Mouse (Mus musculus): ENCODE results near the gene Rtf1.
"Not testable (repeated sequence)": the region's sequence is repeated elsewhere in the genome, so short reads cannot be mapped to it uniquely, and the experiment has no call there.

Gene Rtf1

DNA sequence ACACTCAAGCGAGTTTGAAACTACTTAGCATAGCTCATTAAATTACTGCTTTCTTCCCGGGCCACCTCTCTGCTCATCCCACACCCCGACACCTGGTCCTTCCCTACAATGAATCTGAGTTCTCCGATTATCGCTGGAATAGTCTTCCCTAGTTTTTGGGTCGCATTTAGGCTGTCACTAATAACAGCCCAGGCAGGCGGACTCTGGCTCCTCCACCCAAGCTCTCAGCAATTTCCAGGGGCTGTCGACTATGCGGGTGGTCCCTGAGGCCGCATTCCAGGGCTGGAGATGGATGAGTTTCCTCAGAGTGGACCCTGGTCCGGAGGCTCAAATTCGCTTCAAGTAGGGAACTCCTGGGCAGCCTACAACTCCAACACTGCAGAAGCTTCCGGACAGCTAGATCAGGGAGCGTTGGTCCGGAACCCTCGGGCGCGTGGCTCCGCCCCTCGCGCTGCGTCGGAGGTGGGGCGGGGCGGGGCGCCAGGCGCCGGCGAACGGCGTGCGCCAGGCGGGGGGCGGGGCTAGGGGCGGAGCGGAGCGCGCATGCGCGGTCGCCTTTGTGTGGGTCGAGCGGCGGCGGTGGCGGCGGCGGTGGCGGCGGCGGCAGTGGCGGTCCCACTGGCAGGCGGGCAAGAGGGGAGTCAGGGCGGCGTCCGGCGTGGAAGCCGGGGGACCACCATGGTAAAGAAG lies at the start of gene Rtf1:
Rtf1 (plus strand) TSS at position 544 of the 690 bp plus-strand sequence.
- peak; percentile 95 to 98 for DNase-seq (ENCODE audit: inconsistent age in 2 of 2, low spot score in 1 of 2)

DNA sequence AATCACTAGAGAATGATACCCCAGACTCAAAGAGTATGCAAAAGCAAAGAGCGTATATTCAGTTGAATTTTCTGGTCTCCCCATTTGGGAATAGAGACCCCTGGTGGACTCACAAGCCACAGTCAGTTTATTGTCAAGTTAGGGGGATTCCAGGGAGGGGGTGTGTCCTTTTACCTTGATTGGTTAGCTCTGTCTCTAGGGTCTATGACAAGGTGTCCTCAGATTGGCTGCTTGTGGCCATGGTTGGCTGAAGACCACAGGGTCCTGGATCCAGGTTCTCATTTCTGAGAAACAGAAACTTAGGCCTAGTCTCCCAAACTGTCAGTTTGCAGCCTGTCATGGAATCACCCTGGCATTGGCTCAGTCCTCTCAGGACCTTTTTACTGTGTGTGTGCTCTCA lies 38.1 kb upstream of the Rtf1 start:
- no peak for DNase-seq (ENCODE audit: inconsistent age in 2 of 2, low spot score in 1 of 2)

DNA sequence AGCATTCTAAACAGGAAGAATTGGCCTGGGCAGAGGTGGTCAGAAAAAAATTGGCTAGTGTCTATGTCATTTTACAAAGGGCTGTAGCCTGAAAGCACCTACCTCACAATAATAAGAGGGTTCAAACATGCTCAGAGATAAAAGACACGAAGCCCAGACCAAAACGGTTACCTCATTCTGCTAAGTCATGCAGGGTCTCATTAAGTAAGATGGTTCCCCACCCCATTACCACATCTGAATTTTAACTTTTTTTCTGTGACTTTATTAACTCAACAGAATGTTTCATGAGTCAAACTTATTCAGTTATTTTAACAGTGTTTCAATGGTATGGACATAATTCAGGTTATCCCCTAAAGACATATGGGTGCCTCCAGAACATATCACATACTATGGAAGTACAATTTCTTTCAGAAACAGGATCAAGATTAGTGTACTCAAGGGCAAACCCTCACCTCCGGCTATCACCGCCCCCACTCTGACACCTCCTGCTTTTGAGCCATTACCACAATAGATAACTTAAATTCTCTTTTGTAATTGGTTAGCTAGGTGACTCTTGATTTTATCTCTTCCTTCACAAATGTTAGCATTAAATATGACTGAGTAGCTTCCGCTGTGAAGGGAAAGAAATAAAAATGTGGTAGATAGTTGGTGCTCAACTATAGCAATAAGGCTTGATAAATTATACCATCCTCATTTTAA lies 33.5 kb upstream of the Rtf1 start:
- DNase-seq (ENCODE audit: inconsistent age in 2 of 2, low spot score in 1 of 2), result no peak

DNA sequence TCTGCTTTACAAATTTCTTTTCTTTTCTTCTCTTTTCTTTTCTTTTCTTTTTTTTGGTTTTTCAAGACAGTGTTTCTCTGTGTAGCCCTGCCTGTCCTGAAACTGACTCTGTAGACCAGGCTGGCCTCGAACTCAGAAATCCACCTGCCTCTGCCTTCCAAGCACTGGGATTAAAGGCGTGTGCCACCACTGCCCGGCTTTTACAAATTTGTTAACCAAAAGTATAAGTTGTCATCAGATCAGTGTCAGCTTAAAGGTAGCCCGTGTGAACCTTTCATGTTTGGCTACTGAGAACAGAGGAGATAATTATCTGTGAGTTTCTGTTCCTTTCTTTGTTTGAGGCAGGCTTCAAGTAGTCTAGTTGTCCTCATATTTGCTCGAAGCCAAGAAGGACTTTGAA lies 30.6 kb upstream of the Rtf1 start:
- DNase-seq (ENCODE audit: inconsistent age in 2 of 2, low spot score in 1 of 2), result no peak

DNA sequence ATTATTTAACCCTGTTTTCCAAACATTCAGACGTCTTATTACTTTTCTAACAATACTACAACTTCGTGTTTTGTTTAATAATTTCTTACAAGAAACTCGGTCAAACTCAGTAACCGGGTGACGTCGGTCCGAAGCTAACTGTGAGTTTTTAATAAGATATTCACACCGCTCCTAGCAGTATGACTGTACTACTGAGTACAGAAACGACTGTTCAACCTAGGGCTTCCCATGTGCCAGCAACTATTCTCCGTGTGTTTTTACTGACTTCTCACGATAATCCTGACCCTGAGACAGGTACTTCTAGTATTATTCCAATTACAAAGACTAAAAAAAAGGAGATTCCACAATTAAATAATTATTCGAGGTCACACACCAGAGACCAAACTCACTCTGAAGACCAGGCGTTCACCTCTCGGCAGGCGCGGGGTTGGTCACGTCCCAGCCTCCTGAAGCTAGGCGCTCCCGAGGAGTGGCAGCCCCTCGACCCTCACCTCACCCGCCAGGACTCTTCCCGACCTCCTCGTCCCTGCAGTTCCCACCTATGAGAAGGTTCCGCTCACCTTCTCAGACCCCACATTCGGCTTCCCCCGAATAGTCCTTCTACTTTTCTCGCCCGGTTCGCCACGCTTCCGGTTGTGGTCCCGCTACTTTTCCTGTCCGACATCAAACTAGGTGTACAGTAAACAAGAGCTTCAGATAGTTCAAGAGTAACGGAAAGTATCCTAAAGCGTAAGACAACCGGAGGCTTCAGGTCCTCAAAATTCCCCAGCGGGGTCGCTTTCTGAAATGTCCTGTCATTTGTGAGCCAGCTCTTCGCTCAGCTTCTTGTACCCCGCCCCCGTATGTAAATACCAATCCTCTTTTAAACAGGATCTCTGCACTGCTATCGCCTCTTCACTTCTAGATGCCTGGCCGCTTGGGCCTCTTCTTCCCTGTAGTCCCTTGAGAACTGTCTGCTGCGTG lies 12.4 kb upstream of the Rtf1 start, which contains the start of gene Ndufaf1:
Ndufaf1 (minus strand) TSS at position 608 of the 963 bp plus-strand sequence.
- peak; percentile 83 to 96 for DNase-seq (ENCODE audit: inconsistent age in 2 of 2, low spot score in 1 of 2)

DNA sequence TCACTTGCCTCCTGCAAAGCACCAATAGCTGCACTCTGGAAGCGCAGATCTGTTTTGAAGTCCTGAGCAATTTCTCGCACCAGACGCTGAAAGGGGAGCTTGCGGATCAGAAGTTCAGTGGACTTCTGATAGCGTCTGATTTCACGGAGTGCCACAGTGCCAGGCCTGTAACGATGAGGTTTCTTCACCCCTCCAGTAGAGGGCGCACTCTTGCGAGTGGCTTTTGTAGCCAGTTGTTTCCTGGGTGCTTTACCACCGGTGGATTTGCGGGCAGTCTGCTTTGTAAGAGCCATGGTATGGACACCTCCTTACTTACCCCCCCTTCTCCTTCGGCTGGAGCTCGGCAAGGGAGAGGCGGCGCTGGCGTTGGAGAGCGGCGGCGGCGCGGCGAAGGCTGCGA lies 9.1 kb upstream of the Rtf1 start:
- not testable (repeated sequence) for DNase-seq (ENCODE audit: inconsistent age in 2 of 2, low spot score in 1 of 2)

DNA sequence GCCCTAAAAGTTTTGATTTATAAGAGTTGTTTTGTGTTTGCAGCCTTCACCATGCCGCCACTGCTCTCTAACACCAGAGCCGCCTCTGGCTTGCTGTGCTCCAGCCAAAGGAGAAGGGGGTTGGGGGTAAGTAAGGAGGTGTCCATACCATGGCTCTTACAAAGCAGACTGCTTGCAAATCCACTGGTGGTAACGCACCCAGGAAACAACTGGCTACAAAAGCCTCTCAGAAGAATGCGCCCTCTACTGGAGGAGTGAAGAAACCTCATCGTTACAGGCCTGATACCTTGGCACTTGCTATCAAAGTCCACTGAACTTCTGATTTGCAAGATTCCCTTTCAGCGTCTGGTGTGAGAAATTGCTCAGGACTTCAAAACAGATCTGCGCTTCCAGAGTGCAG lies 5.9 kb upstream of the Rtf1 start:
- DNase-seq (ENCODE audit: inconsistent age in 2 of 2, low spot score in 1 of 2), result peak; percentile 11 to 62

DNA sequence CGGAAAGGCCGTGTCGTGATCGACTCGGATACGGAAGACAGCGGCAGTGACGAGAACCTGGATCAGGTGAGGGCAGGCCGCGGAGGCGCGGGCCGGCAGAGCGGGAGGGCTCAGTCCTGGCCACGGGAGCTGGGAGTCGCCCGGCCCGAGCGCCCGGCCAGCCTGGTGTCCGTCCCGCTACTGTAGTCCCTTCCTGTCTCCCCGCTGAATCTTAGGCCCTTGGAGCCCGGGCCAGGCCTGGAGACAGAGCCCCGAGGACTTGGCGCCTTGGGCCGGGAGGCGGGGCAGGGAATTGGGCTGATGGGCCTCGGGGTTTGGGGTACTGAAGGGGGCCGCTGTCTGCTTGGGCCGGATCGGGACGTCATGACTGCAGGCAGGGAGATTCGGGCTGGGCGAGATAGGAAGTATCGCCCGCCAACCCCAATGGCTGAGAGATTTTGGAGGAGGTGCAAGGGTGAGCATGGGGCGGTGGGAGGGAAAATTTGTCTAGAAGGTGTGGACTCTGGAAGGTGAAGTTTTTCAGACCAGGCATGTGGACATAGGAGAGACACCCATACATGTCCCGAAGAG lies 432 bp downstream of the Rtf1 start:
- DNase-seq (ENCODE audit: inconsistent age in 2 of 2, low spot score in 1 of 2), result no peak

DNA sequence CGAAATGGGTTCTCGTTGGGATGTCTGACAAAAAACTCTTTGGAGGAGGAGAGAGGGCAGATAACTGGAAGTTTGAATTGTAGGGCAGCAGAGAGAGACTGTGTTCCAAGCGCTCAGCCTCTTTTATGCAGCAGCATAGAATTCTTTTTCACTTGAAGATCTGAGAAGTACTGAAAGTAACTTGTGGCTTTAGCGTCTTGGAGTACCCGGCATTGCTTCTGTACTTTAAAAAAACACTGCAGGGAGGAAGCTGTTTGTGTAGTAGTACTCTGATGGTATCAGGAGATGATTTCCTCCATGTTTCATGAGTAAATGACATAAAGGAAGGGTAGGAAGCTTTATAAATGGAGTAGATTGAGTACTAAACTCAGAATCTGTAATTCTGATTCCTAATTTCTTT lies 963 bp downstream of the Rtf1 start:
- no peak for DNase-seq (ENCODE audit: inconsistent age in 2 of 2, low spot score in 1 of 2)

DNA sequence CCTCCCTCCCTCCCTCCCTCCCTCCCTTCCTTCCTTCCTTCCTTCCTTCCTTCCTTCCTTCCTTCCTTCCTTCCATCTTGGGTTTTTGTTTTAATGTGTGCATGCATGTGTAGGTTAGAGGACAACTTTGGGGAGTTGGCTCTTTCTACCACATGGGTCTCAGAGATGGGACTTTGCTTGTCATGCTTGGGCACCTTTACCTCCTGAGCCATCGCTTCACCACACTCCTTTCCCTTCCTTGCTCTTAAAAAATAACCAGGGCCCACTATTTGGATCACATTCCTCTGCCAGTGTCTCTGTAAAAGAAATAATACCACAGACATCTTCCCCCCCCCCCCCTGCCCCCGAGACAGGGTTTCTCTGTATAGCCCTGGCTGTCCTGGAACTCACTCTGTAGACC lies 8.8 kb downstream of the Rtf1 start:
- DNase-seq (ENCODE audit: inconsistent age in 2 of 2, low spot score in 1 of 2), result no peak

DNA sequence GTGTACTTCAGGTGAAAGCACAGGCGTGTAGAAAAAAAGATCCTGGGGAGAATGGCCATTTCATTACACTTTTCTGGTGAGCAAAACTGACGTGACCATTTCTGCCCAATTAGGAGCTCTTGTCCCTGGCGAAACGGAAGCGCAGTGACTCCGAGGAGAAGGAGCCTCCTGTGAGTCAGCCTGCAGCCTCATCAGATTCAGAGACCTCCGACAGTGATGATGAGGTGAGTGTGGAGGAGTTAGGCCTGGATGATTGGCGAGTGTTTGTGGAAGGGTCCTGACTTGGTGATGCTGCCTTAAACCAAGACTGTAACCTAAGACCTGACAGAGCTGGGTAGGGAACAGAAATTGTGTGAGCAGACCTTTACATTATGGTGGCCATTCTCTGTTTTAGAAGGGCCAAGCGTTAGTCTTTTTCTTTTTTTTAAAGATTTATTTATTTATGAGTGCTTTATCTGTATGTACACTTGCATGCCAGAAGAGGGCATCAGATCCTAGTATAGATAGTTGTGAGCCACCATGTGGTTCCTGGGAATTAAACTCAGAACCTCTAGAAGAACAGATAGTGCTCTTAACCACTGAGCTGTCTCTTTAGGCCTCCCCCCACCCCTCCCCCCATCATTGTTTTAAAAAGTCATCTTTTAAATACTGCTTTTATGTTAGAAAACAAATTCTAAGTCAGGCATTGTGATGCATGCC lies 17.3 kb downstream of the Rtf1 start:
- DNase-seq (ENCODE audit: inconsistent age in 2 of 2, low spot score in 1 of 2), result peak in 1 of 2 experiments; percentile 38

DNA sequence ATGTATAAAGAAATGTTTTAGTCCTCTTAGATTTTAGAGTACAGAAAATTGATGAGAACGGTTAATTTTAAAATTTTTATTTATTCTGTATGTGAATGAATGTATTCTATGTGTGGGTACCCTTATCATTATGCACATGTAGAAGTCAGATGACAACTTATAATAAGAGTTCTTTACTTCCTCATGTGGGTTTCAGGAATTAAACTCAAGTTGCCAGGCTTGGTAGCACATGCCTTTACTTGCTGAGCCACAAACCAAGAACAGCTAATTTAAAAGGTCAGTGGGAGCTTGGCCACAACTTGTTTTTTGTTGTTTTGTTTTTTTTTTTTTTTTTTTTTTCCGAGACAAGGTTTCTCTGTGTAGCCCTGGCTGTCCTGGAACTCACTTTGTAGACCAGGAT lies 20.0 kb downstream of the Rtf1 start:
- no peak for DNase-seq (ENCODE audit: inconsistent age in 2 of 2, low spot score in 1 of 2)

DNA sequence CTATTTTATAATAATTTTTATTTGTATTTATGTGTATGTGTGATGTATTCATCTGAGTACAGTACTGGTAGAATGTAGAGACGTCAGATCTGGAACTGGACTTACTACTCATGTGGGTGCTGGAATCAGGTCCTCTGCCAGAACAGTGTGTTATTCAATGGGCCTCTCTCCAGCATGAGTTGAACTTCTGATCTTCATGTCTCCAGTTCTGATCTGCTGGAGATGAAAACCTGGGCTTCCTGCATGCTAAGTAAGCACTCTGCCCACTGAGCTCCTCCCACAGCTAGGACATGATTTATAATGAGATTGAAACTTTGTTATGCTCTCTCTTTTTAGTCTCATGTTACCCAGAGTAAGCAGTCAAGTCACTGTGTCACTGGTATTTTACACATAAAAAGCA lies 21.2 kb downstream of the Rtf1 start:
- DNase-seq (ENCODE audit: inconsistent age in 2 of 2, low spot score in 1 of 2), result peak in 1 of 2 experiments; percentile 25

DNA sequence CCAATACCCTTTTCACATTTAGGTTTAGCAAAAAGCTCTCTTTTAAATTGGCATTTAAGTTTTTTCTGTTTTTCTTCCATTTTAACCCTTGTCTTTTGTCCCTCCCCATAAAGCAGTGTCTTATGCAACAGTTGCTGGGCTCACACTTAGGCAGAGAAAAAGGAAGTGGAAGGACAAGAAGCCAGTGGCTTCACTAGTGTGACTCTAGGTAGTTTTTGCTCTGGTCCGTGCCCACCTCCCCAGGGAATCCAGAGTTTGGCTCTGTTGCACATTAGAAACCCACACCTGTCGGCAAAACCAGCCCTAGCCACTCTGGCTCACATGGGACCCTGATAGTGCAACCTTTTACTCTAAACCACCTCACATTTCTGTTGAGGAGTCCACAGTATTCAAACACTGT lies 23.6 kb downstream of the Rtf1 start:
- DNase-seq (ENCODE audit: inconsistent age in 2 of 2, low spot score in 1 of 2), result no peak

DNA sequence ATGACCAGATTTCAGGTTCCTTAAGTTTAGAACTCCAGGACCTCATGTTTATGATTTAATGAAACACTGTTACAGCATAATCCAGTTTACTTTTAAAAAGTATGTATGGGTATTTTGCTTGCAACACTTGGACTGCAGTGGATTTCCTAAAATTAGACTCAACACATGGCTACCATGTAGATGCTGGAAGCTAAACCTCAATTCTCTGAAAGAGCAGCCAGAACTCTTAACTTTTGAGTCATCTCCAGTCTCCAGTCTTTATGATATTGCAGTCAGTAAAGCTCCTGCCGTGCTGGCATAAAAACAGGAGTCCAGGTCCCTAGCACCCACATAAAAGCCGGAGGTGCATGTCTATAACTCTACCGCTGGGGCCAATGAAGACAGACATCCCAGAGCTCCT lies 25.1 kb downstream of the Rtf1 start:
- no peak for DNase-seq (ENCODE audit: inconsistent age in 2 of 2, low spot score in 1 of 2)

DNA sequence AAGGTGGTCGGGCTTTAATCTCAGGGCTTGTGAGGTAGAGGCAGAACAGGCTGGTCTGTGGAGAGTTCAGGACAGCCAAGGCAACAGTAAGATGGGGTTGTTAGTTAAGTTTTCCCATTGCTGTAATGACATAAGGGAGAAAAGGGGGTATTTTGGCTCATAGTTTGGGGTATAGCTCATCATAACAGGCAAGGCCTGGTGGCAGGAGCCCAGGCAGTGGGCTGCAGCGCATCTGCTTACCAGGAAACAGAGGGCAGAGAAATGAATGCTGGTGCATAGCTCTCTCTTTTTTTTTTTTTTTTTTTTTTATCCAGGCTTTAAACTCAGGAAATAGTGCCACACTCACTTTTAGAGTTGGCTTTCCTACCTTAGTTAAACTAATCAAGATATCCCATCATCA lies 28.3 kb downstream of the Rtf1 start:
- no peak for DNase-seq (ENCODE audit: inconsistent age in 2 of 2, low spot score in 1 of 2)

DNA sequence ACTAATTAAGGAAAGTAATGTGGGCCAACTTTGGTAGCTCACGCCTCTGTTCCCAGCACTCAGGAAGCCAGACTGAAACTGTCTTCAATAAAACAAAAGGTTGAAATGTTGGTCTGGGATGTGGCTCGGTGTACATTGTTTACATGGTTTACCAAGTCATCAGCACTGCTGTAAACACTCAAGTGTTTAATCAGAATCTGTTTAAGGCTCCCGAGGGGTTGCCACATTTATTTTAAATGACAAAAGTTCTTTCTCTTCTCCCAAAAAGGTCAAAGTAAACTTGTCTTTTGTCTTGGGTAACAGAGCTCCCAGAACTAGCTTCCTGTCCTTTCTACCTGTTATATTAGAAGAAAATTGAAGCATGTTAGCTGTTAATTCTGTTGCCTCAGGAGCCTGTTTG lies 32.8 kb downstream of the Rtf1 start:
- no peak for DNase-seq (ENCODE audit: inconsistent age in 2 of 2, low spot score in 1 of 2)

DNA sequence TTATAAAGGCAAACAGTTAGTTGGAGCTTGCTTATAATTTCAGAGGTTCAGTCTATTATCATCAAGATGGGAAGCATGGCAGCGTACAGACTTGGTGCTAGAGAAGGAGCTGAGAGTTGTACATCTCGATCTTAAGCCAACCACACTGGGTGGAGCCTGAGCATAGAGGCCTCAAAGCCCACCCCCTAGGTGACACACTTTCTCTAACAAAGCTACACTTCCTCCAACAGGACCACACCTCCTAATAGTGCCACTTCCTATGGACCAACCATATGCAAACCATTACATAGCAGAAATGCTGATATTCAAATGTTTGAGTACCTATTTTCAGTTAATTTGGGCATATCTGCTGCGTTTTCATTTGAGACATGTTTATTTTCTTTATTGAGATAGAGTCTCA lies 35.1 kb downstream of the Rtf1 start:
- no peak for DNase-seq (ENCODE audit: inconsistent age in 2 of 2, low spot score in 1 of 2)

DNA sequence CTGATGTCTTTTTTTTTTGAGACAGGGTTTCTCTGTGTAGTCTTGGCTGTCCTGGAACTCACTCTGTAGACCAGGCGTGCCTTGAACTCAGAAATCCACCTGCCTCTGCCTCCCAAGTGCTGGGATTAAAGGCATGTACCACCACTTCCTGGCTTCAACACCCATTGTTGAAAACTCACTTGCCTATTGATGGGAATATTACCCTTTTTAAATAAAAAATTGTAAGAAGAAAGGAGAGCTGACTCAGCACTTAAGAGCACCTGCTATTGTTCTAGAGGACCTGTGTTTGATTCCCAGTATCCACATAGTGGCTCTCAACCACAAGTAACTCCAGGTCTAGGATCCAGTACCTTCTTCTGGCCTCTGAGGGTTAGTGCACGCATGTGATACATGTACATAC lies 41.0 kb downstream of the Rtf1 start:
- DNase-seq (ENCODE audit: inconsistent age in 2 of 2, low spot score in 1 of 2), result not testable (repeated sequence)

DNA sequence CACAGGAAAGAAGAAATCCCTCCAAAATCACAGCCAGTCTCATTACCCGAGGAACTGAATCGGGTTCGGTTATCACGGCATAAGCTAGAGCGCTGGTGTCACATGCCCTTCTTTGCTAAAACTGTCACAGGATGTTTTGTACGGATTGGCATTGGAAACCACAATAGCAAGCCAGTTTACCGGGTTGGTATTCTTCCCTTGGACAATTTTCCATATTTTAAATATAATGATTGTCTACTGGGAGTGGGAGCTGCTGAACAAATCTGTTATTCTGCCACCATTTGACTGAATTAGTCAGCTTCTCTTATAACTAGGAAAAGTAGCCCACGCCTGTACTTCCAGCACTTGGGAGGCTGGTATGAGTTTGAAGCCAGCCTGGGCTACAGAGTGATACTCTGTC lies 46.2 kb downstream of the Rtf1 start:
- no peak for DNase-seq (ENCODE audit: inconsistent age in 2 of 2, low spot score in 1 of 2)
